ENCODE assay signal across 8 mouse cellular contexts in the genomic region with DNA sequence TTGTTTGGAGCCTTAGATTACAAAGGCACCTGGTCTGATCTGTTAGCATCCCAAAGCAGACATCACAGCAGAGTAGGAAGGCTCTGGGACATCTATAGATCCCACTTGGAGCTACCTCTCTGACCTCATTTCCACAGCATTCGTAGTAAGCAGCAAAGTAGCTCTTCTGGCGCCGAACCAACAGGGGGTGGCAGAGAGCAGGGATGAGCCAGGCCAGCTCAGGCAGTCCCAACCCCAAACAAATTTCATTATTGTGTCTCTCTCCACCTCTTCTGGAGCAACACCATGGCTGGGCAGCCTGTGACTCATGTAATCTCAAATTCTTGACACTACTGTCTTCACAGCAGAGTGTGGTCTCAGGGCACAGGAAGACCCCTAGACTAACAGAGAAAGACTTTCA.
DNase-seq lines count a peak whose midpoint lies in the region; ATAC-seq lines count a peak whose summit lies in the region.

No protein-coding gene starts in this region.

- peak; percentile 42 to 53 for DNase-seq in urinary bladder, adult 18-20 months (ENCODE audit: low spot score in 2 of 2)
- DNase-seq in urinary bladder, postnatal 10 days (ENCODE audit: low spot score) = no peak
- peak; percentile 76 for DNase-seq in cerebellum, adult 18-20 months
- DNase-seq in kidney, postnatal 14 days = peak; percentile 60
- peak; percentile 40 to 55 for DNase-seq in lung, adult 18-20 months
- peak; percentile 32 for DNase-seq in ovary, postnatal 10 days (ENCODE audit: low spot score)
- DNase-seq in thymus, postnatal 4 days = peak; percentile 88

- ATAC-seq in frontal cortex, adult (ENCODE audit: low TSS enrichment) = peak; percentile 55; the same call in 1 of the 2 replicates
